Mouse (Mus musculus): Measurements from ENCODE around the gene Ptchd1.

Gene Ptchd1

GRCm38 (mm10) chrX:155623701-155624281, at the start of gene Ptchd1:
Gene Ptchd1 (minus strand): TSS chrX:155623814.
- no peak for DNase-seq (ENCODE audit: low read depth, low spot score)

GRCm38 (mm10) chrX:155657971-155658370, 34.4 kb upstream of the Ptchd1 start:
- DNase-seq (ENCODE audit: low read depth, low spot score), result no peak

DNA sequence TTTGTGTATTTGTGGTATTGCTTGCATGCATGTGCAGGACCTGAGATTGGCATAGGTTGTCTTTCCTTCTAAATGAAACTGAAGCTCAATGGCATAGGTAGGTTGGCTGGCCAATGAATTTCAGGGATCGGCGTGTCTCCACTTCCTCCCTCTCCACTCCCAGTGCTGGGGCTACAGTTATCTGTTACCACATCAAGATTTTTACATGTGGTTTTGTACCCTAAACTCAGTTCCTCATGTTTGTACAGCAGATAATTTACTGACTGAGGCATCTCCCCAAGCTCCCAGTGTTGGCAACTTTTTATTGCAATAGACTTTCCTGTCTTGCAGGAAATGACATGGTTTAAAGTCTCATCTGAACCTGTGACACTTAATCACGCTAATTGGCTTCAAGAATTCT, 22.4 kb upstream of the Ptchd1 start:
- DNase-seq (ENCODE audit: low read depth, low spot score), result no peak

- DNase-seq (ENCODE audit: low read depth, low spot score), result peak; percentile 68
Observed at GRCm38 (mm10) chrX:155643975-155644374, 20.4 kb upstream of the Ptchd1 start.

DNA sequence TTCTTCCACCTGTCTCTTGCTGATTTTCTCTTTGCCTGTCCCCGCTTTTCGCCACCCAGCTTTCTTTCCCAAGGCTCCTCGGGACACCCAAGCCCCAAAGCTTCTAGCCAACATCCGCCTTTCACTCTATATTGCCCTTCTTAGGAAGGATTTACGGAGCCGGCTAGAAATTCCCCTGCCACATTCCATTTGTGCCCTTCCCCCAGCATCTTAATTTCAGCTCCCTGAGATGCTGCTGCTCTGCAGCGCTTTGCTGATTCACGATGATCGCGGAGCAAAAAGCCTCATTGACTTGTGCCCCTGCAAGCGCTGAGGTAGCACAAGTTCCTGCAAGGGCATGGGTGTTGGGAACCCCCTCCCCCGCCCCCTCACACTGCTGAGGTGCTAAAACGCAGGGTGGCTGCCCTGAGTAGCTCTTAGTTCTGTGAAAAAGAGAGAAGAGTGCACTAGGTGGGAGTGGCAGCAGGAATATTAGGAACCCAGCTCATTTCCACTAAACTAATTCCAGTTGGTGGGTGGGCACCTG, 2.1 kb upstream of the Ptchd1 start:
- no peak for DNase-seq (ENCODE audit: low read depth, low spot score)

DNA sequence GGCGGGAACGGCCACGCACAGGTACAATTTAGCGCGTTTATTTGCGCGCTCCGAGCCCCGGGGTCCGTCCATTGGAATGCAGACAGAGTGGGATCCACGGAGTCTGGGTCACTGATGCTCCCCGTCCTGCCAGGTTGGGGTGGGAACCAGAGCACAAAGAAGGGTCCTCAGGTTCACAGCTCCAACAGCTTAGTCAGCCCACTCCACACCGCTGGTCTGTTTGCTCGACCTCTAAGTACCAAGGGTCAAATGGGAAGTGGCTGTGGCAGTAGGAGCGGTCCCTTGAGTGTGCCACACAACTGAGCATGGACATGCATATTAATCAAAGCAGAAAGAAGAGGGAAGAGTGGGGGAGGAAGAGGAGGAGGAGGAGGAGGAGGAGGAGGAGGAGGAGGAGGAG, 1.3 kb upstream of the Ptchd1 start:
- no peak for DNase-seq (ENCODE audit: low read depth, low spot score)

DNA sequence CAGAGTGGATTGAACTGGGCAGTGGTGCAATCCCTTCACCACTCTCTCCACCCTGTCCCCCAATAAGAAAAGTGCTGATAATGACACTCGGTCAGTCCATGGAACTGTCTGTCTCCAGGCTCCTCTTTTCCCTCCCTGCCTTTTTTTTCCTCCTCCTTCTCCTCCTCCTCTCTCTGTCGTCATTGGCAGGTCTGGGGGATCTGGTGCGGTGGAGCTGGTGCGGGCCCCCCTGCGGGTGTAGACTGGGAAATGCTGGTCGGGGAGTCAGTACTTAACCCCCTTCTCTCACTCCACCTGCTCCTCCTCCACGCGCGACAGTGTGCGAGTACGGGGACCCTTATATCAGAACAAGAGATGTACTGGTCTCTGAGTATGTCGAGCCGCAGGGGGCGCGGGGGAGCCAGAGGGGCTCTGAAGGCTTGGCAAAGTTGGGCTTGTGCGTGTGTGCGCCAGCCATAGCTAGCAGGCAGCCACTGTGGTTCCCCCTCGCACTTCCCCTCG, 777 bp upstream of the Ptchd1 start, which contains the start of gene Gm15155:
TSS of gene Gm15155 (plus strand) at position 401 of the 501 bp plus-strand sequence.
- DNase-seq (ENCODE audit: low read depth, low spot score), result no peak

- no peak for DNase-seq (ENCODE audit: low read depth, low spot score)
Observed at GRCm38 (mm10) chrX:155622961-155623599, 534 bp downstream of the Ptchd1 start.

DNA sequence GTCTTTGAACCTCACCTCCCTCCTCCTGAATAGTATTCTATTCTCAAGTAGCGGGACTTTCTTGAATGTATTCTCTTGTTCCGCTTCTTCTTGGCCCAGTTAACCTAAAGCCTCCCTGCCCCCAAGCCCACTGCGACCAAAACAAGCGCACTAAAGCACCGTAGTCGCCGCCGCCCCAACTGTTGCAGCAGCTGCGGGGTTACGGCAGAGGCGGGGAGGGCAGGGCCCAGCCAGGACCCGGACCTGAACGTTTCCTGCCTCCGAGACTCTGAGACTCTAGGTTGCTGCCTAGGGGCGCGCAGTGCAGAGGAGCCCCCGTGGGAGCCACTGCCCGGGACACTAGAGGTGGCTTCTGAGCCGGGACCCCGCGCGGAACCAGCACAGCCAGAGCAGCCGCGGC, 1.1 kb downstream of the Ptchd1 start:
- DNase-seq (ENCODE audit: low read depth, low spot score), result no peak

DNA sequence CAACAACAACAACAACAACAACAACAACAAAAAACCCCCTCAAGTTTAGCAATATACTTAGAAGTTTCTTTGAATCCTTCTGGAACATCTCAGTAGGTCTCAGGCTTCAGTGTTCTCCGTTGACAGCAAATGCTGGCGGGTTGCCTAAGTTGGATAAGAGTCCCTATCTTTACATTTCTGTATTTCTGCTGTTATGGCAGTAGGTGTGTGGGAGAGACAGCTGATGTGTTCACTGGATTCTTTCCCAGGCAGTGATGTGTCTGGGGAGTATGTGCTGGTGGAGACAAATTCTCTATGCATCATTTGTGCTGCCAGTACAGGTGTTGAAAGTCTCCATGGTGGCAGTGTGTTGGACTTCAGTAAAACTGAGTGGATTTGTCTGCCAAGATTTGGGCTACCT, 22.4 kb downstream of the Ptchd1 start:
- DNase-seq (ENCODE audit: low read depth, low spot score), result peak; percentile 29

DNA sequence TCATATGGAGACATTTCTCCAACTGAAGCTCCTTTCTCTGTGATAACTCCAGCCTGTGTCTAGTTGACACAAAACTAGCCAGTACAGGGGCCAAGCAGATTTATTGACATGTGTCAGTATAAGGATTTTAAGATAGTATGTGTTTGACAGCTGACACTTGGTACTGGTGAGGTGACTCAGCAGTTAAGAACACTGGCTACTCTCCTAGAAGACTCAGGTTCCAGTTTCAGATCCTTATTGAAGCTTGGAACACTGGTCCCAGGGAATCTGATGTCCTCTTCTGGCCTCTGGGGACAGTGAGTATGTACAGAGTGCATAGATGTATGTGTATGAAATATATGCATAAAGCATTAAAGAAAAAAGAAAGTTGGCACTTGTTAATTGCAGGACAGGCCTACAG, 27.2 kb downstream of the Ptchd1 start:
- no peak for DNase-seq (ENCODE audit: low read depth, low spot score)

GRCm38 (mm10) chrX:155594685-155595084, 28.9 kb downstream of the Ptchd1 start:
- no peak for DNase-seq (ENCODE audit: low read depth, low spot score)

DNA sequence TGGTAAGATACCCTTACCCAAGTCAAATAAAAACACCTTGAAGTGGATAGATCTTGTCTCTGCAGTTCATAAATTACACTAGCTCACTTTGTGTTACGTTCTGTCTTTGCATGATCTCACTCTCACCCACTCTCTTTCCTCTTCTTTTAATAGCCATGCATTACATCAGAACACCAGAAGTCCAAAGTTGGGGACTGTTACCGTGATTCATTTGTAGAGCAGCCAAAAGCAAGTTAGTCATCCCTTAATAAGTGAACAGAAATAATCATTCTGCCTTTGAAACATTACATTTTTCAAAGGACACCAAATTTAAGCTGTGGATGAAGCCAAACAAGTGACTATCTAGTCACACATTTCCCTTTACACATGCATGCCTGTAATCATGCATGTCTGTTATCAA, 31.1 kb downstream of the Ptchd1 start:
- DNase-seq (ENCODE audit: low read depth, low spot score), result peak; percentile 49

- no peak for DNase-seq (ENCODE audit: low read depth, low spot score)
Observed at GRCm38 (mm10) chrX:155591490-155591889, 32.1 kb downstream of the Ptchd1 start.

GRCm38 (mm10) chrX:155584586-155584985, 39.0 kb downstream of the Ptchd1 start:
- DNase-seq (ENCODE audit: low read depth, low spot score), result peak; percentile 62

GRCm38 (mm10) chrX:155579791-155580190, 43.8 kb downstream of the Ptchd1 start:
- peak; percentile 61 for DNase-seq (ENCODE audit: low read depth, low spot score)

- DNase-seq (ENCODE audit: low read depth, low spot score), result peak; percentile 58
Observed at GRCm38 (mm10) chrX:155572396-155572795, 51.2 kb downstream of the Ptchd1 start.

- DNase-seq (ENCODE audit: low read depth, low spot score), result no peak
Observed at GRCm38 (mm10) chrX:155543780-155544179, 79.8 kb downstream of the Ptchd1 start.

All from 3T3-L1 (cell line).